ENCODE assay signal across 8 mouse cellular contexts in the genomic region with DNA sequence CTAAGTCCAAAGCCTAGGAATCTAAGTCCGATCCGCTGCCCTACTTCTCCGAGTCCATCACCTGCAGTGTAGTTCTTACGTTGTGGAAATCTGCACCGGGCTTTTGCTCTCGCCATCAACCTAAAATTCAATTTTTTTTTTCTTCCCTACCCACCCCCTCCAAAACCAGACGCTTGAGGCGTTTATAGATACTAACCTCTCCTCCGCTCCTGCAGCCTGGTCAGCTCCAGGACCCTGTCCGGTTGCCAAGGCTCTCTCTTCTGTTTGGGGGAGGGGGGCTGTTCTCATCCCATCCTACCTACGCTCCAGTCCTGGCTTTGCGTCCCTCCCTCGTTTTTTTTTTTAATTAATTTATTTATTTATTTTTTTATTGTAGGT. TPM values are rescaled to one million over a fixed set of nuclear protein-coding genes. Genes with fewer than 3 reads are reported as not detected.
DNase-seq lines count a peak whose midpoint lies in the region; ATAC-seq and TF ChIP-seq lines count a peak whose summit lies in the region.

No protein-coding gene starts in this region.

- peaks cover 8% of the 10 kb centered on the region for H3K27me3 ChIP-seq in hindbrain, embryonic 15.5 days
- 0 out of 2 replicates have a peak, but pooled peaks cover 3% of the 10 kb centered on the region for H3K27me3 ChIP-seq in limb, embryonic 11.5 days (ENCODE audit: control insufficient read depth, insufficient read depth, low read length)
- H3K27me3 ChIP-seq in midbrain, embryonic 14.5 days (ENCODE audit: control insufficient read depth, insufficient read depth, low read length): no peaks in the 10 kb centered on the region

- WGBS in hindbrain, embryonic 15.5 days: under 1% methylated on average over 13 of the region's 13 CpGs
- 1% methylated on average over 13 of the region's 13 CpGs for WGBS in limb, embryonic 11.5 days
- WGBS in midbrain, embryonic 14.5 days: 1% methylated on average over 13 of the region's 13 CpGs

- H3K36me3 ChIP-seq in hindbrain, embryonic 15.5 days: no peaks in the 10 kb centered on the region
- H3K36me3 ChIP-seq in limb, embryonic 11.5 days (ENCODE audit: control insufficient read depth, insufficient read depth, low read length): peaks cover 2% of the 10 kb centered on the region; the same call in 1 of the 2 replicates
- H3K36me3 ChIP-seq in midbrain, embryonic 14.5 days (ENCODE audit: control insufficient read depth, insufficient read depth, low read length): no peaks in the 10 kb centered on the region

- peak; percentile 22; the same call in 1 of the 2 replicates for TF ChIP-seq POLR2A in embryonic fibroblast, embryonic 13.5 days (IDR thresholded peaks at IDR 0.05; ENCODE audit: low read depth, low read length)

- TF ChIP-seq CTCF in embryonic fibroblast, embryonic 13.5 days (IDR thresholded peaks at IDR 0.05; ENCODE audit: borderline replicate concordance, insufficient read depth, low read length): no peak

- intact Hi-C loops in gastrocnemius, postnatal 14 days (cut with DNase I; ENCODE audit: low total_unique reads): loop anchor here (5.0 kb wide), 1 partner anchor 177 kb away; no protein-coding TSS in a partner anchor
- intact Hi-C loops in gastrocnemius, postnatal 36 days (cut with DNase I): loop anchor here (2.0 to 5.0 kb wide), 3 partner anchors 58 to 237 kb away; a partner anchor contains a TSS

- H3K4me1 ChIP-seq in embryonic fibroblast, embryonic 13.5 days (ENCODE audit: control insufficient read depth, insufficient read depth, low read length): peaks cover 6% of the 10 kb centered on the region
- peaks cover 43% of the 10 kb centered on the region for H3K4me1 ChIP-seq in hindbrain, embryonic 15.5 days (replicated peaks)
- peaks cover 34% of the 10 kb centered on the region for H3K4me1 ChIP-seq in limb, embryonic 11.5 days (ENCODE audit: control insufficient read depth, insufficient read depth, low read length)
- peaks cover 40% of the 10 kb centered on the region for H3K4me1 ChIP-seq in midbrain, embryonic 14.5 days (ENCODE audit: control insufficient read depth, insufficient read depth, low read length)

- H3K27ac ChIP-seq in embryonic fibroblast, embryonic 13.5 days (ENCODE audit: insufficient read depth, low read length): 0 out of 2 replicates have a peak overlapping the region, but pooled peaks have one; percentile 23
- H3K27ac ChIP-seq in hindbrain, embryonic 15.5 days (replicated peaks): peak overlapping the region; percentile 100
- H3K27ac ChIP-seq in limb, embryonic 11.5 days (replicated peaks; ENCODE audit: low read depth, low read length): peak overlapping the region; percentile 95
- H3K27ac ChIP-seq in midbrain, embryonic 14.5 days (replicated peaks; ENCODE audit: low read depth, low read length): peak overlapping the region; percentile 99

- H3K4me2 ChIP-seq in hindbrain, embryonic 15.5 days: peak overlapping the region; percentile 80
- H3K4me2 ChIP-seq in limb, embryonic 11.5 days (ENCODE audit: low read depth, severe bottlenecking): peak overlapping the region; percentile 81
- peak overlapping the region; percentile 60 for H3K4me2 ChIP-seq in midbrain, embryonic 14.5 days (ENCODE audit: low read length)

- H3K4me3 ChIP-seq in embryonic fibroblast, embryonic 13.5 days (ENCODE audit: insufficient read depth, low read length): peak overlapping the region; percentile 26
- H3K4me3 ChIP-seq in hindbrain, embryonic 15.5 days: peak overlapping the region; percentile 97
- H3K4me3 ChIP-seq in limb, embryonic 11.5 days (ENCODE audit: low read depth, low read length): peak overlapping the region; percentile 93
- H3K4me3 ChIP-seq in midbrain, embryonic 14.5 days (replicated peaks; ENCODE audit: low read depth, low read length): peak overlapping the region; percentile 99

- peak; percentile 7 for ATAC-seq in activated CD4-positive, CD25-positive, alpha-beta regulatory T cell, adult 4 months
- peak; percentile 0 for ATAC-seq in hindbrain, embryonic 15.5 days (ENCODE audit: low FRiP score, low read depth)
- peak; percentile 44 for ATAC-seq in limb, embryonic 11.5 days (ENCODE audit: insufficient number of reproducible peaks, low FRiP score, low TSS enrichment, low read depth)
- ATAC-seq in midbrain, embryonic 14.5 days (ENCODE audit: low FRiP score, low TSS enrichment): peak; percentile 4

- DNase-seq in gastrocnemius, postnatal 14 days: peak; percentile 66
- no peak for DNase-seq in gastrocnemius, postnatal 36 days
- peak; percentile 77 for DNase-seq in limb, embryonic 11.5 days (ENCODE audit: low spot score)
- peak; percentile 87 for DNase-seq in midbrain, embryonic 14.5 days
- peak; percentile 97 for DNase-seq in telencephalon, adult 2 months (ENCODE audit: low read depth, low spot score)

- H3K9ac ChIP-seq in hindbrain, embryonic 15.5 days: peak overlapping the region; percentile 40
- H3K9ac ChIP-seq in limb, embryonic 11.5 days (ENCODE audit: low read length): peak overlapping the region; percentile 43
- peak overlapping the region; percentile 99 for H3K9ac ChIP-seq in midbrain, embryonic 14.5 days (replicated peaks; ENCODE audit: low read length)

- no peaks in the 10 kb centered on the region for H3K9me3 ChIP-seq in hindbrain, embryonic 15.5 days
- H3K9me3 ChIP-seq in limb, embryonic 11.5 days (ENCODE audit: control insufficient read depth, low read length): no peaks in the 10 kb centered on the region
- no peaks in the 10 kb centered on the region for H3K9me3 ChIP-seq in midbrain, embryonic 14.5 days (ENCODE audit: control insufficient read depth, low read length)

RNA-seq across cellular contexts. Expression of a gene that starts 0.9 kb away (rescaled TPM):
- total RNA-seq in gastrocnemius, postnatal 14 days (2021): 10 to 100 TPM; 16.2 to 17.2 TPM
- total RNA-seq in gastrocnemius, postnatal 36 days (2021): 10 to 100 TPM; 20.8 to 26.0 TPM
- polyA plus RNA-seq in activated CD4-positive, CD25-positive, alpha-beta regulatory T cell, adult 4 months (2017; shearing (Covaris generic)): 10 to 100 TPM in 1 of 2 experiments, 1 to 10 TPM in 1; 9.3 to 11.0 TPM
- 67.4 and 95.4 TPM in 2 replicates for polyA plus RNA-seq in embryonic fibroblast, embryonic 13.5 days (2011; ENCODE audit: insufficient read length, low read depth, missing spikeins)
- 56.8 and 62.0 TPM in 2 replicates for polyA plus RNA-seq in hindbrain, embryonic 15.5 days (2015; fragmentation: Nextera tagmentation; extraction: Ambion mirVana)
- polyA plus RNA-seq in limb, embryonic 11.5 days (2014; fragmentation: Nextera tagmentation; extraction: Ambion mirVana): 20.7 and 23.0 TPM in 2 replicates
- 77.2 and 92.7 TPM in 2 replicates for polyA plus RNA-seq in midbrain, embryonic 14.5 days (2014; fragmentation: Nextera tagmentation; extraction: Ambion mirVana)

RNA-seq across cellular contexts. Expression of a gene that starts 56.0 kb away (rescaled TPM):
- under 1 TPM; 0.11 to 0.14 TPM for total RNA-seq in gastrocnemius, postnatal 14 days (2021)
- under 1 TPM; 0.27 to 0.56 TPM for total RNA-seq in gastrocnemius, postnatal 36 days (2021)
- polyA plus RNA-seq in activated CD4-positive, CD25-positive, alpha-beta regulatory T cell, adult 4 months (2017; shearing (Covaris generic)): under 1 TPM; 0.24 to 0.66 TPM
- not detected in 2 replicates for polyA plus RNA-seq in embryonic fibroblast, embryonic 13.5 days (2011; ENCODE audit: insufficient read length, low read depth, missing spikeins)
- 1.1 TPM in 2 replicates for polyA plus RNA-seq in hindbrain, embryonic 15.5 days (2015; fragmentation: Nextera tagmentation; extraction: Ambion mirVana)
- polyA plus RNA-seq in limb, embryonic 11.5 days (2014; fragmentation: Nextera tagmentation; extraction: Ambion mirVana): 0.76 and 0.81 TPM in 2 replicates
- 1.0 and 1.1 TPM in 2 replicates for polyA plus RNA-seq in midbrain, embryonic 14.5 days (2014; fragmentation: Nextera tagmentation; extraction: Ambion mirVana)

RNA-seq across cellular contexts. Expression of a gene that starts 56.3 kb away (rescaled TPM):
- total RNA-seq in gastrocnemius, postnatal 14 days (2021): 1 to 10 TPM; 2.0 to 3.1 TPM
- total RNA-seq in gastrocnemius, postnatal 36 days (2021): under 1 TPM; 0.42 to 0.71 TPM
- polyA plus RNA-seq in activated CD4-positive, CD25-positive, alpha-beta regulatory T cell, adult 4 months (2017; shearing (Covaris generic)): 10 to 100 TPM; 69.0 to 76.6 TPM
- 16.6 and 17.2 TPM in 2 replicates for polyA plus RNA-seq in embryonic fibroblast, embryonic 13.5 days (2011; ENCODE audit: insufficient read length, low read depth, missing spikeins)
- polyA plus RNA-seq in hindbrain, embryonic 15.5 days (2015; fragmentation: Nextera tagmentation; extraction: Ambion mirVana): 12.8 and 14.7 TPM in 2 replicates
- polyA plus RNA-seq in limb, embryonic 11.5 days (2014; fragmentation: Nextera tagmentation; extraction: Ambion mirVana): 81.8 and 84.1 TPM in 2 replicates
- polyA plus RNA-seq in midbrain, embryonic 14.5 days (2014; fragmentation: Nextera tagmentation; extraction: Ambion mirVana): 7.9 and 15.5 TPM in 2 replicates

Comparison
In these comparisons a context has a peak if more than half of its experiments do, and no peak if none do; other contexts are left out.
1. DNase-seq: peak in gastrocnemius, postnatal 14 days (single experiment), limb, embryonic 11.5 days (single experiment), midbrain, embryonic 14.5 days (single experiment) and telencephalon, adult 2 months (single experiment); none in gastrocnemius, postnatal 36 days (0 of 2).
2. H3K27ac ChIP-seq: peak in every context shown above with its lines; median percentile 100 in hindbrain, embryonic 15.5 days; 99 in midbrain, embryonic 14.5 days; 95 in limb, embryonic 11.5 days; 23 in embryonic fibroblast, embryonic 13.5 days.
3. H3K4me3 ChIP-seq: peak in every context shown above with its lines; median percentile 99 in midbrain, embryonic 14.5 days; 97 in hindbrain, embryonic 15.5 days; 93 in limb, embryonic 11.5 days; 26 in embryonic fibroblast, embryonic 13.5 days.
4. H3K9ac ChIP-seq: peak in every context shown above with its lines; median percentile 99 in midbrain, embryonic 14.5 days; 43 in limb, embryonic 11.5 days; 40 in hindbrain, embryonic 15.5 days.
5. Peak in every context shown above with its lines, with median percentiles within 50 percentile points of each other: ATAC-seq and H3K4me2 ChIP-seq.